Mouse (Mus musculus) heart, postnatal 14 days (tissue): ENCODE measurements at regions not wholly inside any gene's neighbourhood (a gene's known extent, or its start where the extent isn't known, plus 50 kb on each side); places are given as distances from the start of the nearest gene placed in this dataset.
"Not testable (repeated sequence)": the region's sequence is repeated elsewhere in the genome, so short reads cannot be mapped to it uniquely, and the experiment has no call there.

Experiments
- DNase-seq, 2 experiments: peaks; one replicate each; pipeline ENCODE4 v3.0.0; 2021 to 2022
- intact Hi-C: fragments of 180-260 bp; cut with DNase I; formaldehyde crosslinking; loops from one replicate; pipeline ENCODE4 v1.15.1; 2025

GRCm38 (mm10) chr12:77833411-77834169 lies 360.5 kb upstream of the Gm6657 start:
- intact Hi-C loops, result no loop called here
- DNase-seq, result no peak

- no peak for DNase-seq
- intact Hi-C loops, result no loop called here
Observed at GRCm38 (mm10) chr12:77834891-77835290, 359.2 kb upstream of the Gm6657 start.

- intact Hi-C loops, result no loop called here
- peak in 1 of 2 experiments; percentile 2 for DNase-seq
Observed at GRCm38 (mm10) chr12:77836231-77836630, 357.8 kb upstream of the Gm6657 start.

GRCm38 (mm10) chr12:77841844-77842415 lies 352.1 kb upstream of the Gm6657 start:
- intact Hi-C loops, result no loop called here
- no peak for DNase-seq

- no peak for DNase-seq
- intact Hi-C loops, result no loop called here
Observed at GRCm38 (mm10) chr12:77852595-77853577, 341.2 kb upstream of the Gm6657 start.

GRCm38 (mm10) chr12:77854281-77855075 lies 339.6 kb upstream of the Gm6657 start:
- no peak for DNase-seq
- intact Hi-C loops, result no loop called here

GRCm38 (mm10) chr12:77855796-77856195 lies 338.2 kb upstream of the Gm6657 start:
- no peak for DNase-seq
- intact Hi-C loops, result no loop called here

GRCm38 (mm10) chr12:77857281-77857680 lies 336.8 kb upstream of the Gm6657 start:
- intact Hi-C loops, result no loop called here
- DNase-seq, result no peak

- no peak for DNase-seq
- intact Hi-C loops, result no loop called here
Observed at GRCm38 (mm10) chr12:77860769-77861557, 333.1 kb upstream of the Gm6657 start.

- intact Hi-C loops, result no loop called here
- no peak for DNase-seq
Observed at GRCm38 (mm10) chr12:77867947-77868495, 326.0 kb upstream of the Gm6657 start.

GRCm38 (mm10) chr12:77869296-77869695 lies 324.7 kb upstream of the Gm6657 start:
- intact Hi-C loops, result no loop called here

GRCm38 (mm10) chr12:77887335-77887734 lies 306.7 kb upstream of the Gm6657 start:
- intact Hi-C loops, result no loop called here
- no peak for DNase-seq

More at GRCm38 (mm10) chr12:77869296-77869695, 324.7 kb upstream of the Gm6657 start:
- DNase-seq, result no peak

- intact Hi-C loops, result no loop called here
- no peak for DNase-seq
Observed at GRCm38 (mm10) chr12:77891452-77891851, 302.6 kb upstream of the Gm6657 start.

GRCm38 (mm10) chr12:77894238-77894637 lies 299.8 kb upstream of the Gm6657 start:
- DNase-seq, result no peak
- intact Hi-C loops, result no loop called here

- intact Hi-C loops, result no loop called here
- no peak for DNase-seq
Observed at GRCm38 (mm10) chr12:77895508-77895907, 298.5 kb upstream of the Gm6657 start.

GRCm38 (mm10) chr12:77898974-77899373 lies 295.1 kb upstream of the Gm6657 start:
- DNase-seq, intact Hi-C loops: not testable (repeated sequence)

GRCm38 (mm10) chr12:77901254-77901653 lies 292.8 kb upstream of the Gm6657 start:
- no peak for DNase-seq
- intact Hi-C loops, result no loop called here

- intact Hi-C loops, result no loop called here
- DNase-seq, result no peak
Observed at GRCm38 (mm10) chr12:77912863-77913554, 281.0 kb upstream of the Gm6657 start.

- intact Hi-C loops, result no loop called here
- no peak for DNase-seq
Observed at GRCm38 (mm10) chr12:77928729-77929128, 265.3 kb upstream of the Gm6657 start.
